Mouse (Mus musculus) neural tube, embryonic 11.5 days (tissue): ENCODE data around the gene Paf1. TPM values are rescaled to one million over a fixed set of nuclear protein-coding genes. Genes with fewer than 3 reads are reported as not detected.

Experiments
- ATAC-seq: fragments of 200-750 bp; cut with Nextera tagmentation; 2 replicates; pipeline ENCODE4 v1.8.0; 2017; ENCODE audit warnings: moderate number of reproducible peaks, mild to moderate bottlenecking, moderate TSS enrichment, moderate library complexity; ENCODE audit not compliant: insufficient read depth, low FRiP score, low TSS enrichment
- DNase-seq: peaks from one replicate; pipeline ENCODE4 v3.0.0-alpha.2; 2015; ENCODE audit warnings: low spot score
- H3K27ac ChIP-seq: fragments of 300-500 bp; sonication (generic); 2 replicates; pipeline ENCODE4 v1.5.1; 2014; ENCODE audit warnings: low read depth, mild to moderate bottlenecking, low read length
- H3K27me3 ChIP-seq: fragments of 300-500 bp; sonication (generic); 2 replicates; pipeline ENCODE4 v1.6.1; 2014; ENCODE audit warnings: mild to moderate bottlenecking, low read length, mixed read lengths; ENCODE audit not compliant: control insufficient read depth, insufficient read depth
- H3K36me3 ChIP-seq: fragments of 300-500 bp; sonication (generic); 2 replicates; pipeline ENCODE4 v1.6.1; 2014; ENCODE audit warnings: mild to moderate bottlenecking, low read length, moderate library complexity, mixed read lengths; ENCODE audit not compliant: control insufficient read depth, insufficient read depth
- H3K4me1 ChIP-seq: fragments of 300-500 bp; sonication (generic); 2 replicates; pipeline ENCODE4 v1.6.1; 2014; ENCODE audit warnings: low read length, mixed read lengths; ENCODE audit not compliant: control insufficient read depth, insufficient read depth
- H3K4me2 ChIP-seq: fragments of 300-500 bp; sonication (generic); 2 replicates; pipeline ENCODE4 v1.6.1; 2014; ENCODE audit warnings: low read depth, mild to moderate bottlenecking, moderate library complexity
- H3K4me3 ChIP-seq: fragments of 300-500 bp; sonication (generic); 2 replicates; pipeline ENCODE4 v1.5.1; 2014; ENCODE audit warnings: low read depth, low read length
- H3K9ac ChIP-seq: fragments of 300-500 bp; sonication (generic); 2 replicates; pipeline ENCODE4 v1.6.1; 2014; ENCODE audit warnings: mild to moderate bottlenecking, low read length
- H3K9me3 ChIP-seq: fragments of 300-500 bp; sonication (generic); 2 replicates; pipeline ENCODE4 v1.6.1; 2016; ENCODE audit warnings: low read length; ENCODE audit not compliant: control insufficient read depth
- WGBS: fragments of 180-500 bp; shearing (Covaris S2); extraction: QIAGEN DNeasy Blood & Tissue Kit; methylation state at CpG from one replicate; pipeline ENCODE4 v1.1.7; 2014; 5-methylcytosine and 5-hydroxymethylcytosine counted together
- polyA plus RNA-seq: library from polyadenylated mRNA; unstranded; fragments of >200 nt; fragmentation: Nextera tagmentation; extraction: Ambion mirVana; gene quantifications from 2 replicates; pipeline ENCODE4 v1.2.1, GENCODE M21; 2014

Gene Paf1
- 71.7 and 78.0 TPM in 2 replicates for polyA plus RNA-seq

DNA sequence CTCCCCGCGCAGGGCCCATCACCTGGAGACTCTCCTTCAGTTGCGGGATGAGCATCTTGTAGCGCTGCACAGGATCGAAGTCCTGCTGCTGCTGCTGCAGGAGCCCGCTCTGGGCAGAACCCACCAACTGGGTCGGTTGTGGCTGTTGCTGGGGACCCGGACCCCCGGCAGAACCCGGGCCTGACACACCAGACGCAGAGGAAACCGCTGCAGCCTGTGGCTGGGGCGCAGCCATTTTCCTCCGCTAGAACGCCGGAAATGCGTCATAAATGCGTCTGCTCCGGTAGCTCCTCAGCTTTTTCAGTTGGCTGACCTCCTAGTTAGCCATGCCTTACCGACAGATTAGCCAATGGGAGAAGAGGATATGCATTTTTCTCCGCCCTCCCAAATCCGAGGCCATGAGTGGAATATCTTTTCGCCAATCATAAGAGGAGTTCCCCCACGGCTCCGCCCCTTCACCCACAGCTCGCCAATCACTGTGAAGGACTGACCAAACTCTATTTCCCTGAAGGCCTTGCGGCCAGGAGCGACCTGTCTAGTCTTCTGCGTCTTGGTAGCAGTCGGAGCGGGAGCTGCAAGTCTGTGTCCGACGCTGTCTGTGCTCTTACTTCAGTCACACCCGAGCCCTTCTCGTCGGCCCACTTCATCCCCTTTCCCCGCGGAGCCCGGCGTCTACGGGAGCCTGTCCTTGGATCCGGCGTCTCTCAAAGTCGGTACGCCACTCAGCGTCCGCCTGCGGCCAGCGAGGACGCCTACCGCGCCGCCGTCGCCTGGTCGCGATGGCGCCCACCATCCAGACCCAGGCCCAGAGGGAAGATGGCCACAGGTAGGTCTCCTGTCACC lies at the start of gene Paf1, which contains the start of gene Med29:
Paf1 (plus strand) TSS at position 523 of the 843 bp plus-strand sequence.
Med29 (minus strand) TSS at position 280 of the 843 bp plus-strand sequence.
- Histone ChIP-seq H3K27me3 (no peaks in the 10 kb centered on the region), H3K36me3 (peaks cover 20% of the 10 kb centered on the region)

GRCm38 (mm10) chr7:28344637-28345036 lies 48.1 kb upstream of the Paf1 start:
- Histone ChIP-seq H3K4me1 (no peaks in the 10 kb centered on the region), H3K36me3 (no peaks in the 10 kb centered on the region), H3K4me2 (no peak overlapping the region), H3K4me3 (no peak overlapping the region), H3K27ac (no peak overlapping the region), H3K9me3 (no peaks in the 10 kb centered on the region), H3K9ac (no peak overlapping the region), H3K27me3 (no peaks in the 10 kb centered on the region)
- 15% methylated on average over 4 of the region's 4 CpGs for whole genome bisulfite sequencing
- DNase-seq (peak; percentile 76), ATAC-seq (no peak)

More for the DNA sequence above, at the start of gene Paf1, which contains the start of gene Med29:
- peak; percentile 96 for DNase-seq
- H3K9ac ChIP-seq: peak within 1 kb of the TSS; percentile 75
- H3K4me3 ChIP-seq: peak within 1 kb of the TSS; percentile 83
- no peaks in the 10 kb centered on the region for H3K9me3 ChIP-seq
- peaks cover 8% of the 10 kb centered on the region for H3K4me1 ChIP-seq
- ATAC-seq: peak; percentile 98
- H3K27ac ChIP-seq: no peak within 1 kb of the TSS
- H3K4me2 ChIP-seq: peak within 1 kb of the TSS; percentile 81
- WGBS: under 1% methylated on average over 58 of the region's 58 CpGs

GRCm38 (mm10) chr7:28347746-28348145 lies 45.0 kb upstream of the Paf1 start:
- H3K9ac ChIP-seq: no peak overlapping the region
- no peak for DNase-seq

GRCm38 (mm10) chr7:28348601-28349000 lies 44.1 kb upstream of the Paf1 start:
- DNase-seq: no peak
- no peaks in the 10 kb centered on the region for H3K9me3 ChIP-seq
- no peak overlapping the region for H3K27ac ChIP-seq
- H3K36me3 ChIP-seq: peaks cover 7% of the 10 kb centered on the region
- H3K4me1 ChIP-seq: peaks cover 8% of the 10 kb centered on the region
- ATAC-seq: no peak
- no peak overlapping the region for H3K4me2 ChIP-seq
- 90% methylated on average over 7 of the region's 7 CpGs for WGBS
- H3K4me3 ChIP-seq: no peak overlapping the region
- no peak overlapping the region for H3K9ac ChIP-seq
- H3K27me3 ChIP-seq: no peaks in the 10 kb centered on the region

More at GRCm38 (mm10) chr7:28347746-28348145, 45.0 kb upstream of the Paf1 start:
- peaks cover 8% of the 10 kb centered on the region for H3K4me1 ChIP-seq
- H3K27ac ChIP-seq: no peak overlapping the region
- no peak for ATAC-seq
- H3K4me3 ChIP-seq: no peak overlapping the region
- no peak overlapping the region for H3K4me2 ChIP-seq
- WGBS: 81% methylated on average over 3 of the region's 3 CpGs
- H3K9me3 ChIP-seq: no peaks in the 10 kb centered on the region
- peaks cover 4% of the 10 kb centered on the region; the same call in 1 of the 2 replicates for H3K36me3 ChIP-seq
- no peaks in the 10 kb centered on the region for H3K27me3 ChIP-seq

DNA sequence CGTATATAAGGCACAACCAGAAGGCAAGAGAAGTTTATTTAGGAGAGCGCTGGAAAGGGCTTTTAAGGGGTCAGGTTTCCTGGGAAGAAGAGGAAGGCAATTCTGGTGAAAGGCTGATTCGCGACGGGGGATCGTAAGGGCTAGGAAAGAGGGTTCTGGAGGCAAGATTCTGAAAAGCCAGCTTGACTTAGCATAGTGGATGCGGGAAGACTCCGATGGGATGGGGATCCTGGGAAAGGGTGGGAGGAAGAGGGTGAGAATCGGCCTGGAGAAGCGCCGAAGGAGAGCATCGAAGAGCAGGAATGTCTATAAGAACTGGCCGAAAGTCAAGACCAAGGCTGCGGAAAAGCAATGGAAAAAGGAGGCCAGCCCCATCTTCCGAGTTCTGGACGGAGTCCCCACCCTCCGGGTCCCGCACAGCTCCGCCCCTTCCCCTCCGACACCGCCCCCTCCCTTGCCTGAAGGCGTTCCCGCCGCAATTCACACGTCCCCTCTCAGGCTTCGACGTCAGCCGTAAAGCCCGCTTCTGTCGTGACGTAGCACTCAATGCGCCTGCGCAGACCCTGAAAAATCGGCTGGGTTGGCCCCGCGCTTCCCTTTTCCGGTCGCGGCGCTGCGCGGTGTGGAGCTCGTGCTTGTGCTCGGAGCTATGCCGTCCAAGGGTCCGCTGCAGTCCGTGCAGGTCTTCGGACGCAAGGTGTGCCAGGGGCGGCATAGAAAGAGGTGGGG lies 42.4 kb upstream of the Paf1 start, which contains the start of gene Rps16:
Rps16 (plus strand) TSS at position 498 of the 729 bp plus-strand sequence.
- under 1% methylated on average over 50 of the region's 50 CpGs for WGBS
- ATAC-seq: peak; percentile 92

DNA sequence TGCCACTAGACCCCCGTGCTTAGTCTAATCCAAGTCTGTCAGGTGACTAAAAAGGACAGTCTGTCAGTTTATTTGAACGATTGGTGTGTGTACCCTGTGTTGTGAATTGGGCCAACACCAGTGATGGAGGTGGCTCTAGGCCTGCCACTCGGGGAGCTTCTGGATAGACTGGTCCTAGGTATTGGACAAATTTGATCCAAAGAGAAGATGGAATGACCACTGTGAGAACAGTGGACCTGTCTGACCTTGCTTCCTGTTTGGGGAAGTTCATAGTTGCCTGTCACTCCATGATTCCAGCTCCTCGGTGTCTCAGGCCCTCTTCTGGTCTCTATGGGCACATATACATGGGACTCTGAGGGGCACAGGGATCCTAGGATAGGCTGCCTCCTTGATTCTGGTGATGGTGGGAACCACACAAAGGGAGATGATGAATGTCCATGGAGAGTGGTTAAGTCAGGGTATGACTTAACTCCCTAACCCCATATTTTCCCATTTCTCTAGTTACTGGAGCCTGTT lies 41.0 kb upstream of the Paf1 start:
- Histone ChIP-seq H3K9me3 (no peaks in the 10 kb centered on the region), H3K9ac (peak overlapping the region; percentile 95), H3K4me1 (peaks cover 8% of the 10 kb centered on the region), H3K4me2 (peak overlapping the region; percentile 93), H3K27ac (no peak overlapping the region), H3K4me3 (peak overlapping the region; percentile 89), H3K36me3 (peaks cover 14% of the 10 kb centered on the region), H3K27me3 (no peaks in the 10 kb centered on the region)
- DNase-seq: no peak
- 53% methylated on average over 4 of the region's 4 CpGs for WGBS
- ATAC-seq: no peak

More for the DNA sequence above, 42.4 kb upstream of the Paf1 start, which contains the start of gene Rps16:
- peak; percentile 98 for DNase-seq
- Histone ChIP-seq H3K4me3 (peak within 1 kb of the TSS; percentile 89), H3K4me1 (peaks cover 8% of the 10 kb centered on the region), H3K4me2 (peak within 1 kb of the TSS; percentile 93), H3K27me3 (no peaks in the 10 kb centered on the region), H3K9me3 (no peaks in the 10 kb centered on the region), H3K27ac (peak within 1 kb of the TSS; percentile 64), H3K9ac (peak within 1 kb of the TSS; percentile 95), H3K36me3 (peaks cover 14% of the 10 kb centered on the region)

GRCm38 (mm10) chr7:28353267-28353666 lies 39.5 kb upstream of the Paf1 start:
- Histone ChIP-seq H3K4me2 (no peak overlapping the region), H3K9ac (no peak overlapping the region), H3K27ac (no peak overlapping the region), H3K4me1 (peaks cover 8% of the 10 kb centered on the region), H3K4me3 (no peak overlapping the region), H3K9me3 (no peaks in the 10 kb centered on the region), H3K36me3 (peaks cover 14% of the 10 kb centered on the region), H3K27me3 (no peaks in the 10 kb centered on the region)
- DNase-seq (no peak), ATAC-seq (no peak)
- 96% methylated on average over 2 of the region's 2 CpGs for WGBS

DNA sequence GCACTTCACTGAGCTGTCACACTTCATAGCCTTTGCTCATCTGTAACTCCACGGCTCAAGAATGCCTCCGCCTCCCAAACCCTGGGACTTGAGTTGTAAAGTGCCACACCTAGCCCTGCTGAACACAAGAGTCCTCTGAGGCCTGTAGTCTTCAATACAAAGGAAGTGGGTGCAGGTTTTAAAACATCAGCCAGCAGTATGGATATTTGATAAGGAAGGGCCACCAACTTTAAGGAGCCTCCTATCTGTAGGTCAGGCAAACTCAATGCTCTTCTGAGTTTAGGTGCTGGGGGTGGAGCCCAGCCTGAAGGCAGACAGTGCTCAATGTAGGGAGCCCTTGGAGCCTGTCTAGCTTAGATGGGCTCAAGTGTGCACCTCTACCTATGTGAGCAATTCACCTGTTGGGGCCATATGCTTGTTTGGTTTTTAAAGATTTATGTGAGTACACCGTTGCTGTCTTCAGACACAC lies 38.6 kb upstream of the Paf1 start:
- 89% methylated on average over 3 of the region's 3 CpGs for WGBS
- DNase-seq: no peak
- Histone ChIP-seq H3K27ac (no peak overlapping the region), H3K4me3 (no peak overlapping the region), H3K9ac (no peak overlapping the region), H3K4me1 (peaks cover 8% of the 10 kb centered on the region), H3K4me2 (no peak overlapping the region), H3K27me3 (no peaks in the 10 kb centered on the region), H3K36me3 (peaks cover 14% of the 10 kb centered on the region), H3K9me3 (no peaks in the 10 kb centered on the region)
- no peak for ATAC-seq
